Mouse (Mus musculus): Measurements from ENCODE around the gene C2cd4a.

The C2cd4a gene

GRCm38 (mm10) chr9:67834535-67834934 lies 2.4 kb upstream of the C2cd4a start:
- no peak for DNase-seq (ENCODE audit: low read depth)

GRCm38 (mm10) chr9:67831359-67832045 lies 628 bp downstream of the C2cd4a start:
- DNase-seq (ENCODE audit: low read depth), result no peak

- no peak for DNase-seq (ENCODE audit: low read depth)
Observed at GRCm38 (mm10) chr9:67830411-67831358, 1.4 kb downstream of the C2cd4a start.

GRCm38 (mm10) chr9:67828182-67828581 lies 3.9 kb downstream of the C2cd4a start:
- DNase-seq (ENCODE audit: low read depth), result no peak

- DNase-seq (ENCODE audit: low read depth), result no peak
Observed at GRCm38 (mm10) chr9:67825527-67825926, 6.6 kb downstream of the C2cd4a start.

GRCm38 (mm10) chr9:67823131-67823530 lies 9.0 kb downstream of the C2cd4a start:
- no peak for DNase-seq (ENCODE audit: low read depth)

- DNase-seq (ENCODE audit: low read depth), result no peak
Observed at GRCm38 (mm10) chr9:67818668-67818950, 13.5 kb downstream of the C2cd4a start.

- no peak for DNase-seq (ENCODE audit: low read depth)
Observed at GRCm38 (mm10) chr9:67817898-67818667, 14.0 kb downstream of the C2cd4a start.

- DNase-seq (ENCODE audit: low read depth), result no peak
Observed at GRCm38 (mm10) chr9:67816172-67816928, 15.8 kb downstream of the C2cd4a start.

GRCm38 (mm10) chr9:67813665-67814337 lies 18.3 kb downstream of the C2cd4a start:
- DNase-seq (ENCODE audit: low read depth), result peak; percentile 85

- DNase-seq (ENCODE audit: low read depth), result no peak
Observed at GRCm38 (mm10) chr9:67813171-67813570, 19.0 kb downstream of the C2cd4a start.

GRCm38 (mm10) chr9:67811116-67811515 lies 21.0 kb downstream of the C2cd4a start:
- DNase-seq (ENCODE audit: low read depth), result no peak

- DNase-seq (ENCODE audit: low read depth), result no peak
Observed at GRCm38 (mm10) chr9:67810527-67810926, 21.6 kb downstream of the C2cd4a start.

- no peak for DNase-seq (ENCODE audit: low read depth)
Observed at GRCm38 (mm10) chr9:67807000-67807399, 25.1 kb downstream of the C2cd4a start.

GRCm38 (mm10) chr9:67802241-67802640 lies 29.9 kb downstream of the C2cd4a start:
- no peak for DNase-seq (ENCODE audit: low read depth)

- no peak for DNase-seq (ENCODE audit: low read depth)
Observed at GRCm38 (mm10) chr9:67799078-67799819, 32.9 kb downstream of the C2cd4a start.

GRCm38 (mm10) chr9:67795205-67795675 lies 36.9 kb downstream of the C2cd4a start:
- DNase-seq (ENCODE audit: low read depth), result no peak

- no peak for DNase-seq (ENCODE audit: low read depth)
Observed at GRCm38 (mm10) chr9:67794668-67795067, 37.5 kb downstream of the C2cd4a start.

- no peak for DNase-seq (ENCODE audit: low read depth)
Observed at GRCm38 (mm10) chr9:67794216-67794615, 37.9 kb downstream of the C2cd4a start.

GRCm38 (mm10) chr9:67793501-67793900 lies 38.6 kb downstream of the C2cd4a start:
- DNase-seq (ENCODE audit: low read depth), result no peak
